Mouse (Mus musculus): ENCODE results near the gene Hba-a2. TPM values are rescaled to one million over a fixed set of nuclear protein-coding genes. Genes with fewer than 3 reads are reported as not detected.
"Not testable (repeated sequence)": the region's sequence is repeated elsewhere in the genome, so short reads cannot be mapped to it uniquely, and the experiment has no call there.

The Hba-a2 gene
- polyA plus RNA-seq, 1 experiment: 1.4 TPM

DNA sequence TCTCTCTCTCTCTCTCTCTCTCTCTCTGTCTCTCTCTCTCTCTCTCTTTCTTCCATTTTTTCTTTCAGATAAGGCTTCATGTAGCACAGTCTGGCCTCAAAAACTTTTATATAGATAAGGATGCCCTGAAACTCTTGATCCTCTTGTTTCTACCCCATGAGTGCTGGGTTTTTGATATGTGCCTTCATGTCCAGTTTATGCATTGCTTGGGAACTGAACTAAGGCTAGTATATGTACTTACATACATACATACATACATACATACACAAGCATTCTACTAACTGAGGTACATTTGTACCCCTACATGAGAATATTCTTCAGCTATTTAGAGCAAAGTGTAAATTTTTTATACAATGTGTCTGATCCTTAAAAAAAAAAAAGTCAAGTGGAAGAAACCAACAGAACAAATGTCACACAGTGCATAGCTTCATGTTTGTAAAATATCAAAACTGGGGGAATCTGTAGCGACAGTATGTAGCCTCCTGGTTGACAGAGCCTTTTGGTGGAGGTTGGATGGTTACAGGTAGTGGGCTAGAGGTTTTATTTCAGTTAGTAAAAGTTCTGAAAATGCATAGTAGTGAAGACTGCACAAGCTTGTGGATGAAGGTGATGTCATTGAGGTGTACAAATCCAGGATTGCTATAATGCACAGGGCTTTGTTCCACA is 1.7 kb downstream of the Hba-a2 start:
- H3K27ac ChIP-seq (ENCODE audit: insufficient read depth, low read depth, low read length): no peak overlapping the region
- H3K4me3 ChIP-seq (ENCODE audit: insufficient read depth, low read length): no peak overlapping the region
- TF ChIP-seq CTCF (IDR thresholded peaks at IDR 0.05; ENCODE audit: low read depth, low read length) (no peak), POLR2A (IDR thresholded peaks at IDR 0.05; ENCODE audit: borderline replicate concordance, low read depth, low read length) (no peak)
- H3K4me1 ChIP-seq (ENCODE audit: control insufficient read depth, insufficient read depth, low read length): peaks cover 7% of the 10 kb centered on the region

DNA sequence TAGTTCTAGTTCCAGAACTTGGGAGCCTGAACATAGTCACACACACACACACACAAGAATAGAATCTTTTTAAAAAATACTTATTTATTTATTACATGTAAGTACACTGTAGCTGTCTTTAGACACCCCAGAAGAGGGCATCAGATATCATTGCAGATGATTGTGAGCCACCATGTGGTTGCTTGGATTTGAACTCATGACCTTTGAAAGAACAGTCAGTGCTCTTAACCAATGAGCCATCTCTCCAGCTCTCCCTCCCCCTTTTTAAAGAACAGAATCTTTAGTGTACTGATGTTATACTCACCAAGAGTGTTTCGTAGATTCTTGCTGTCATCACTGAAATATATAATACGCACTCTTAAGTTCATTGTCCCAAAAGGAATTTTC is 2.2 kb downstream of the Hba-a2 start:
- peaks cover 6% of the 10 kb centered on the region for H3K4me1 ChIP-seq (ENCODE audit: control insufficient read depth, insufficient read depth, low read length)
- no peak overlapping the region for H3K4me3 ChIP-seq (ENCODE audit: insufficient read depth, low read length)
- no peak overlapping the region for H3K27ac ChIP-seq (ENCODE audit: insufficient read depth, low read depth, low read length)

DNA sequence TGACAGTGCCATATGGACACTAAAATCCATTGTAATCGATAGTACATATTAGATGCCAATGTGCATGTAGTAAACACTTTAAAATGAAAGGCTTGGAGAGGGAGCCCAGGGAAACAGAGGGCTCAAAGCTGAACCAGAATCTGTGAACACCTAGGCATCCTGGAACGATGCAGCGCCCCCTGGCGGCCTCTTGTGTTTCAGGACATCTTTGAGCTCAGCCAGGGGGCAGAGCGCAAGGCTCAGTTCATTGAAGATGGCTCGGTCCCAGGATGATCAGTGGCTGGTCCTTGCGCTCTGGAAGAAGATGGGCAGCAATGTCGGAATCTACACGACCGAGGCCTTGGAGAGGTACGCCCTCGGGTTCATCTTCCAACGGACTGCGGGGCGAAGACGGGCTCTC is 3.6 kb downstream of the Hba-a2 start, which contains the start of gene Hbq1a:
TSS of gene Hbq1a (plus strand) at position 205 of the 400 bp plus-strand sequence.
- H3K27ac ChIP-seq (ENCODE audit: insufficient read depth, low read depth, low read length); H3K4me1 ChIP-seq (ENCODE audit: control insufficient read depth, insufficient read depth, low read length): not testable (repeated sequence)
- peak; percentile 68 for TF ChIP-seq CTCF (IDR thresholded peaks at IDR 0.05; ENCODE audit: low read depth, low read length)
- peak within 1 kb of the TSS; percentile 59 for H3K4me3 ChIP-seq (ENCODE audit: insufficient read depth, low read length)

More for the DNA sequence above, 2.2 kb downstream of the Hba-a2 start:
- TF ChIP-seq CTCF (IDR thresholded peaks at IDR 0.05; ENCODE audit: low read depth, low read length) (no peak), POLR2A (IDR thresholded peaks at IDR 0.05; ENCODE audit: borderline replicate concordance, low read depth, low read length) (no peak)

DNA sequence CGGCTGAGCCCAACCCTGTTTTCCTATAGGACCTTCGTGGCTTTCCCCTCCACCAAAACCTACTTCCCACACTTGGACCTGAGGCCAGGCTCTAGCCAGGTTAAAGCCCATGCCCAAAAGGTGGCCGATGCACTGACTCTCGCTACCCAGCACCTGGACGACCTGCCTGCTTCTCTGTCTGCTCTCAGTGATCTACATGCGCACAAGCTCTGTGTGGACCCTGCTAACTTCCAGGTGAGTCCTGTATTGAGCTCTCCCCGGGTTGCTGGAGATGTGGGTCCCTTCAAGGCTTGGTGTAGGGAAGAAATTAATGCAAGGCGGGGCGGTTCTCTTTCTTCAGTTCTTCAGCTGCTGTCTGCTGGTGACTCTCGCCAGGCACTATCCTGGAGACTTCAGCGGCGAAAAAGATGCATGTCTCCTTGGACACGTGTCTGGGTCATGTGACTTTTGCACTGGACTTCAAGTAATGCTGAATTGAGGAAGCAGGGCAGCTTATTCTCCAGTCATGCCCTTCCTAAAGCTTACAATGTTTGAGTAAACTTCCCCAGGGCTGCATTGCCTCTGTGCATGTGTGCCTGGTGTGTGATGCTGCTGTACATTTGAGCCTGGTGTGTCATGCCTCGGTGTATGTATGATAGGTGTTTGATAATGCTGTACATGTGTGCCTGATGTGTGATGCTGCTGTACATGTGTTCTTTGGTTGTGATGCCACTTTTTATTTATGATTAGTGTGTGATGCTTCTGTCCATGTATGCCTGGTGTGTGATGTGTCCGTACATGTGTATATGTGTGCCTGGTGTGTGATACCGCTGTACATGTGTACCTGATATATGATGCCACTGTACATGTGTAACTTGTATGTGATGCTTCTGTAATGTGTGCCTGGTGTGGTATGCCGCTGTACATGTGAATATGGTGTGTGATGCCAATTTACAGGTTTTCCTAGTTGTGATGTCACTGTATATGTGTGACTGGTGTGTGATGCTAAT is 4.3 kb downstream of the Hba-a2 start:
- Histone ChIP-seq H3K4me3 (ENCODE audit: insufficient read depth, low read length) (peak overlapping the region; percentile 59), H3K4me1 (ENCODE audit: control insufficient read depth, insufficient read depth, low read length) (peaks cover 4% of the 10 kb centered on the region), H3K27ac (ENCODE audit: insufficient read depth, low read depth, low read length) (no peak overlapping the region)
- TF ChIP-seq CTCF (IDR thresholded peaks at IDR 0.05; ENCODE audit: low read depth, low read length) (no peak), POLR2A (IDR thresholded peaks at IDR 0.05; ENCODE audit: borderline replicate concordance, low read depth, low read length) (no peak)

DNA sequence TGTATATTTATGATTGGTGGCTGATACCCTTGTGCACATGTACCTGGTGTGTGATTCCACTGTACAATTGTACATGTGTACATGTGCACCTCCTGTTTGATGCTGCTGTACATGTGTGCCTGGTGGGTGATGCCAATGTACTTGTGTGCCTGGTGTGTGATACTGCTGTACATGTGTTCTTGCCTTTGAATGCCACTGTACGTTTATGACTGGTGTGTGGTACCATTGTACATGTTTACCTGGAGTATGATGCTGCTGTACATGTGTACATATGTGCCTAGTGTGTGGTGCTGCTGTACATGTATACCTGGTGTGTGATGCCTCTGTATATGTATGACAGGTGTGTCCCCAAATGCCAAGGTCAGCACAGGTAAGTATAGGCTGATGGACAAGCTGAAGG is 5.2 kb downstream of the Hba-a2 start:
- TF ChIP-seq POLR2A (IDR thresholded peaks at IDR 0.05; ENCODE audit: borderline replicate concordance, low read depth, low read length): no peak
- no peak for TF ChIP-seq CTCF (IDR thresholded peaks at IDR 0.05; ENCODE audit: low read depth, low read length)
- no peak overlapping the region for H3K4me3 ChIP-seq (ENCODE audit: insufficient read depth, low read length)
- H3K4me1 ChIP-seq (ENCODE audit: control insufficient read depth, insufficient read depth, low read length): peaks cover 4% of the 10 kb centered on the region
- H3K27ac ChIP-seq (ENCODE audit: insufficient read depth, low read depth, low read length): no peak overlapping the region

DNA sequence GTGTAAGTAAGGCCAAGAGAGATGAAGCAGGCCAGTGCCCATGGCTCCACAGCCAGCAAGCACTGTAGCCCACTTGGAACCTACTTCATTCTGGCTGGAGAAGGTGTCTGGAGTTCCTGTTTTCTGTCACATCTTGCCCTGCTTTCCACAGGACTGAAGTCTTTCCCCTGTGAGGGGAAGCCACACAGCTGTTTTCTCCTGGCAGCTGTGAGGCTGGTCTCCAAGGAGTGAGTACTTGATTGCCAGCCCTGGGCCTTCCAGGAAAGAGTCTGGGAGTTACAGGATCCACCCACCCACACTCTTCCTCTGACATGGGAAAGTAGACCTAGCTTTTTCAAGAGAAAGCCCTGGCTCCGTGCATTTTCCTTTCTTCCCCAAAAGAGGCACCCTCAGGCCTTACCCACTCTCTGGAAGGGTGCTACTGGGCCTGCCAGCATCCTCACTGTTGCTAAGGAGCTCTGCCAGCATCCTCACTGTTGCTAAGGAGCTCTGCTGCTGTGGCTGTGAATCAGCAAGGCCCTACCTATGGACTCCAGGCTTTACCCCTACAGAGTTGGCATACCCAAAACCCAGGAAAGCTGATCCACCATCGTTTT is 6.6 kb downstream of the Hba-a2 start:
- Histone ChIP-seq H3K4me1 (ENCODE audit: control insufficient read depth, insufficient read depth, low read length) (peaks cover 4% of the 10 kb centered on the region), H3K4me3 (ENCODE audit: insufficient read depth, low read length) (no peak overlapping the region), H3K27ac (ENCODE audit: insufficient read depth, low read depth, low read length) (no peak overlapping the region)
- TF ChIP-seq CTCF (IDR thresholded peaks at IDR 0.05; ENCODE audit: low read depth, low read length) (no peak), POLR2A (IDR thresholded peaks at IDR 0.05; ENCODE audit: borderline replicate concordance, low read depth, low read length) (no peak)

DNA sequence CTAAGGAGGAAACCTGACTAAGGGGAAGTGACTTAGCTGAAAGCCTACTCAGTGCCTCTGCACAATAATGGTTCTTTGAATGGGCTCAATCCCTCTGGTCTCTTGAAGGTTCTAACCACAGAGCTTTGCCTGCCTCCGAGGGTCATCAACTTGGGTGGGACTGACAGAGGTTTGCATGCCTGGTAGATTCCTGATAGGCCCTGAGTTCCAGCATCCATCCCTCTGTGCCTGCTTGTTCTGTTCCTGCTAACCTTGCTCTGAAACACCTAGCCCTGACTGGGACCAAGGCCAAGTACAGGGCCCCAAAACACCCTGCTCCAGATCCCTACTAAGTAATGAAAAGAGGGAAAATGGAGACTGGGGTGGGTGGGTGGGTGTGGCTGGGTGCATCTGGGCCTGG is 7.2 kb downstream of the Hba-a2 start:
- H3K27ac ChIP-seq (ENCODE audit: insufficient read depth, low read depth, low read length): no peak overlapping the region
- no peak overlapping the region for H3K4me3 ChIP-seq (ENCODE audit: insufficient read depth, low read length)
- peaks cover 4% of the 10 kb centered on the region for H3K4me1 ChIP-seq (ENCODE audit: control insufficient read depth, insufficient read depth, low read length)
- TF ChIP-seq CTCF (IDR thresholded peaks at IDR 0.05; ENCODE audit: low read depth, low read length) (no peak), POLR2A (IDR thresholded peaks at IDR 0.05; ENCODE audit: borderline replicate concordance, low read depth, low read length) (no peak)

DNA sequence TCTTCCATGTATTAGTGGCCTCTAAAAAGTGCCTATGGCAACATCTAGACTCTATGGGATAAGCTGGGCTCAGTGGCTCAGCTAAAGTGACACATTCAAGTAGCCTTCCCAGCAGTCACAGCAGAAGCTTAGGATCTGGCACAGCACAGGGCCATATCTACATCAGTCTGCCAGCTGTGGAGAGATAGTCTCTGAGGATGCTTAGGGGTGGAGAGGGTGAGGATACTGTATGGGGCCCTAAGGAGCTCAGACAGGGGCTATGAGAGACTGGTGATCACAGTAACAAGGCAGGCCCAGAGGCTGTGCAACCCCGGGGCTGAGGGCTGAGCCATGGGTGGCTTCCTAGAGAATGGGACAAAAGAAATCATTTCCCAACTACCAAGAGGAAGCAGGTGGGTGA is 10.7 kb downstream of the Hba-a2 start:
- TF ChIP-seq CTCF (IDR thresholded peaks at IDR 0.05; ENCODE audit: low read depth, low read length) (no peak), POLR2A (IDR thresholded peaks at IDR 0.05; ENCODE audit: borderline replicate concordance, low read depth, low read length) (no peak)
- Histone ChIP-seq H3K4me3 (ENCODE audit: insufficient read depth, low read length) (no peak overlapping the region), H3K27ac (ENCODE audit: insufficient read depth, low read depth, low read length) (no peak overlapping the region), H3K4me1 (ENCODE audit: control insufficient read depth, insufficient read depth, low read length) (0 out of 2 replicates have a peak, but pooled peaks cover 2% of the 10 kb centered on the region)

DNA sequence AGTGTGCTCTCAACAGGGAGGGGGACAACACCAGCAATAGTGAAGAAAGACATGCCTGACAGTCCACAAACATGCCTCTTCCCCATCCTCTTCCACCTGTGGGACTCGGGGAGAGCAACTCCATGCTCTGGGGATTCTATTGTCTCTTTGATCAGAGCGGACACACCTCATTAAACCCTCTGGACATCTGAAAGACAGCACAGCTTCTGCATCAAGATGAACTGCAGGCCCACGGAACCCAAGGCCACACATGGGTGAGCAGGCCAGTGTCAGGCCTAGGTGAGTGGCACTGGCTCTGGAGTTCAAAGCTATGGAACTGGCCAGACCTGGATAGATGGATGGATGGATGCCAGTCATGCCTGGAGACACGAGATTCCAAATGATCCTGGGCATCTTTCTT is 13.2 kb downstream of the Hba-a2 start:
- Histone ChIP-seq H3K4me3 (ENCODE audit: insufficient read depth, low read length) (no peak overlapping the region), H3K4me1 (ENCODE audit: control insufficient read depth, insufficient read depth, low read length) (0 out of 2 replicates have a peak, but pooled peaks cover 2% of the 10 kb centered on the region), H3K27ac (ENCODE audit: insufficient read depth, low read depth, low read length) (no peak overlapping the region)
- TF ChIP-seq POLR2A (IDR thresholded peaks at IDR 0.05; ENCODE audit: borderline replicate concordance, low read depth, low read length): no peak
- TF ChIP-seq CTCF (IDR thresholded peaks at IDR 0.05; ENCODE audit: low read depth, low read length): no peak
